Mouse (Mus musculus) heart, postnatal 0 days (tissue): ENCODE results near the gene Fam76b.

Experiments
- CTCF ChIP-seq: IDR thresholded peaks from 2 replicates; pipeline ENCODE4 v1.5.1; 2016; ENCODE audit warnings: antibody characterized with exemption, control low read depth, low read depth
- EP300 ChIP-seq: IDR thresholded peaks from 2 replicates; pipeline ENCODE4 v1.6.1; 2016; ENCODE audit warnings: antibody characterized with exemption, low read depth

- no peak for TF ChIP-seq EP300
- TF ChIP-seq CTCF: no peak
Measured at GRCm38 (mm10) chr9:13818369-13818768, 9.1 kb upstream of the Fam76b start.
